Mouse (Mus musculus): Measurements from ENCODE around the gene Hira.
"Not testable (repeated sequence)": the region's sequence is repeated elsewhere in the genome, so short reads cannot be mapped to it uniquely, and the experiment has no call there.

Hira gene

DNA sequence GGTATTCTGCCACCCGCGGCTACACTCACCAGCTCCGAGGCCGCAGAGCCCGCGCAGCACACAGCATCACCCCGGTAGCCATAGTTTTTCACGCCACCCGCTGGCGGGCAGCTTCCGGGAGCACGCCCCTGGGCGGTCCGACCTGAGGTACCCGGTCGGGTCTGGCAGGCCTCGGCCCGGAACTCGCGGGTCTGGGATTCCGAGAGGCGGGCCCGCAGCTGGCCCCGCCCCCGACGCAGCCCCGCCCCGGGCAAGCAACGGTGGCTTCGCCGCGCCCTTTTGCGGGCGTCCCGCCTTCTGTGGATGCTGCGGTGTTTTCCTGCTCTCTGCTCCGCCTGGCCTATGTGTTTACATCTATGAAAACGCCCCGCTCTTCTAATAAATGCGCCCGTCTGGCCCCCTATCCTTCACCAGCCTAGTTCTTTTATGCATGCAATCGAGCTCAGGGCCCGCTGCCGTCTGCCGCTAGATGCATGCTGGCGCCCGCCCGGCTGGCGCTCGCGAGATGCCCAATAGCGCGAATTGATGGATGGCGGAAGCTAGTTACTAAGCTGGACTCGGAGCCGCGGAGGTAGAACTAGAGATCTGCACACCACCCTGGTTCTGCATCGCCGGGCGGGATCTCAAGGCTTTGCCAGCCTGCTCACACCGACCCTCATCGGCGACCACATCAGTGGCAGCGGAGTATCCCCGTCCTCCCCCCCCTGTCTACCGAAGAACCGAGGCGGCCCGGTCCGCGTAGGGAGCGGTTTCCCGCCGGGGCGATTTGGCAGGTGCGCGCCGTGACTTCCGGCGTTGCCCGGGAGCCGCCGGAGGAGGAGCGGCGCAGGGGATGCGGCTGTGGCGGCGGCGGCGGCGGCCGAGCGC, at the start of gene Hira, which contains the start of gene Mrpl40:
Gene Hira (plus strand): TSS at position 596 of the 867 bp plus-strand sequence.
Gene Mrpl40 (minus strand): TSS at position 421 of the 867 bp plus-strand sequence.
- DNase-seq = peak; percentile 100

GRCm38 (mm10) chr16:18828630-18829029, 48.2 kb upstream of the Hira start:
- no peak for DNase-seq

DNA sequence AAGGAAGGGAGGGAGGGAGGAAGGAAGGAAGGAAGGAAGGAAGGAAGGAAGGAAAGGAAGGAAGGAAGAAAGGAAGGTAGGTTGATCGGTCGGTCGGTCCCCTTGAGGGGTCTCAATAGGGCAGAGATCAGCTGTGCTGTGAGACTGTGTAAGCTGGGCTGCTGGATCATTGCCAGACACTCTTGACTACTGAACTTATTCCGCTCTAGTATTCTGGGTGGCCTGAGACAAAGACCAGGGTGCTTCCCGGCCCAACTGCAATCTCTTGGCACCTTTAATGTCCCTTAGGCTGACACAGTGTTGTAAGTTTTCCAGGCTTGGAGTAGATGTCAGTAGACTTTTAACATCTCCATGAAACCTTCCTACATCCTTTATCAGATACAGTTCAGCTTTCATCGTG, 47.7 kb upstream of the Hira start:
- DNase-seq = peak; percentile 83

DNA sequence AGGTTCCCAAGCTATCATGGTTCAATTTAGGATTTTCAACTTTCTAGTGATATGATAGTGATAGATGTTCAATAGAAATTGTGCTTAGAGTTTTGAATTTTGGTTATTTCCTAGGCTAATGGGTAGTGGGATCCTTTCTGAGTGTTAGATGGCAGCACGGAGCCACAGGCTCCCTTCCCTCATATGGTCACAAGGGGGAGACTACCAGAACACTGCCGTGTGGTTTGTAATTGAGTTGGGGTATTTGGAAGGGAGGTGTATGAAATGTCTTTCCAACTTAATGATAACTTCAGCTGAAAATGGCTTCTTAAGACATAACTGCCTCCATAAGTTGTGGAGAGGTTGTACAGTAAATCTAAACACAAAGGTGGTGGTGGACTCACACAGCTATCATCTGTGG, 43.4 kb upstream of the Hira start:
- no peak for DNase-seq

GRCm38 (mm10) chr16:18836073-18836467, 40.8 kb upstream of the Hira start:
- no peak for DNase-seq

GRCm38 (mm10) chr16:18836468-18837208, 40.2 kb upstream of the Hira start, which contains the start of the genes 2510002D24Rik and Gm28539:
Gene 2510002D24Rik, plus strand, starts transcription at chr16:18836578.
Gene Gm28539, plus strand, starts transcription at chr16:18836584.
- DNase-seq = peak; percentile 100

- peak; percentile 93 for DNase-seq
Measured at GRCm38 (mm10) chr16:18838346-18838745, 38.5 kb upstream of the Hira start.

GRCm38 (mm10) chr16:18846301-18846820, 30.5 kb upstream of the Hira start:
- DNase-seq = no peak

- DNase-seq = not testable (repeated sequence)
Measured at GRCm38 (mm10) chr16:18849521-18850190, 27.2 kb upstream of the Hira start.

DNA sequence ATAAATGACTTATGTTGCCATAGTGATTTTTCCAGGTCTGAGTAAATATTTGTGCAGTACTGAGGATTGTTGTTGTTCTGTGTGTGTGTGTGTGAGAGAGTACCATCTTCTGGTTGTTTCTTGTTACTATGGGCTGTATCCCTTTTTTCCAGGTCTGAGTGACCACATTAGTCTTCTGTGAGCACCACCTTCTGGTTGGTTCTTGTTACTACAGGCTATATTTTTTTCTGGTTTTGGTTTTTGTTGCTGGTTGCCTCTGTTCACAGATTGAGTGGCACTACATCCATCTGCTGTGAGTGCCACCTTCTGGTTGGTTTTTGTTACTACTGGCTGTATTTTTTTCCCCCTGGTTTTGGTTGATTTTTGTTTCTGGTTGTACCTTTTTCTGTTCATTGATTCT, 18.3 kb upstream of the Hira start:
- peak; percentile 90 for DNase-seq

- peak; percentile 97 for DNase-seq
Measured at GRCm38 (mm10) chr16:18860186-18860585, 16.7 kb upstream of the Hira start.

DNA sequence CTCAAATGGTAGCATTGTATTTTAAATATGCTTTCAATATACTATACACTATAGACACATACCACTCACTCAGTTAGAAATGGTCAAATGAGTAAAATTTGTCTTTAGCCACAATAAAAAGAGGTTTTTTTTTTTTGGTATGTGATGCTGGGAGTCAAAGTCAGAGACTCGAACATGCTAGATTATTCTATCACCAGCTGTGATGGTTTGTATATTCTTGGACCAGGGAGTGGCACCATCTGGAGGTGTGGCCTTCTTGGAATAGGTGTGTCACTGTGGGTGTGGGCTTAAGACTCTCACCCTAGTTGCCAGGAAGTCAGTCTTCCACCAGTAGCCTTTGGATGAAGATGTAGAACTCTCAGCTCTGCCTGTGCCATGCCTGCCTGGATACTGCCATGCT, 6.3 kb upstream of the Hira start:
- peak; percentile 36 for DNase-seq

- DNase-seq = no peak
Measured at GRCm38 (mm10) chr16:18876091-18876441, 771 bp upstream of the Hira start.

GRCm38 (mm10) chr16:18877386-18878090, 701 bp downstream of the Hira start:
- no peak for DNase-seq

GRCm38 (mm10) chr16:18878091-18878720, 1.4 kb downstream of the Hira start:
- DNase-seq = peak; percentile 86

DNA sequence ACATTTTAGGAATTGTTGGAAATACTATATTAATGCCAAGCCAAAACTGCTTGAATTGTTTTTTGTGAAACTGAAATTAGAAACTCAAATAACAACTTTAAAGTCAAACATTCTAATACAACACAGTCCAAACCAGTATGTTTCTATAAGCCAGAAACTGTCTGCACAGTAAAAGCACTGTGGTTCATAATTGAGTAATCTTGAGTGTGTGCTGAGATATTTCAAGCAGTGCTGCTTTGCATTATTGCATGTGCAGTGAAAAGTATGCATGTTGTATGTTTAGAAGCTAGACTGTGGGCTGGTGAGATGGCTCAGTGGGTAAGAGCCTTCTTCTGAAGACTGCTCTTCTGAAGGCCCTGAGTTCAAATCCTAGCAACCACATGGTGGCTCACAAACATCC, 7.2 kb downstream of the Hira start:
- DNase-seq = no peak

DNA sequence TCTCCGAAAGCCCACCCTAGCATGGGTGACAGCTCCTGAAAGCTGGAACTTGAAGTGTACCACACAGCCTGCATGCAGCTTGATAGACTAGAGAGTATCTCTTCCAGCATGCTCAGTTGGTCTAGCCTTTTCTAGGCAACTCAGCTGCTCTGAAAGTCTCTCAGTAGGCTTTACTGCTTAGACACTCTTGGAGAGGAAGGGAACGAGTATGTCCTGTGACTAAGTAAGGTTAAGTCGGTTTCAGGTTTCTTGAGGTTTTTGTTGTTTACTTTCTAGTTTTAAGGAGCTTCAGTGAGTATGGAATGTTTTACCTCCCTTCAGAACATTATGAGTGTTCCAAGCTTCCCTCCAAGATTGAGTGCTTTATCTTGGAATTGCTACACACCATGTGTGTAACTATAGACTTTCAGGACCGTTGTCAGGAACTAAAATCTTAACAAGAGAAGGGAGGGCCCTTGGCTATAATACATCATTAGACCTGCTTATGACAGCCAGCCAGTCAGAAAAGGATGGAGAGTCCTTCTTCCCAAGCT, 17.1 kb downstream of the Hira start:
- DNase-seq = peak; percentile 21

DNA sequence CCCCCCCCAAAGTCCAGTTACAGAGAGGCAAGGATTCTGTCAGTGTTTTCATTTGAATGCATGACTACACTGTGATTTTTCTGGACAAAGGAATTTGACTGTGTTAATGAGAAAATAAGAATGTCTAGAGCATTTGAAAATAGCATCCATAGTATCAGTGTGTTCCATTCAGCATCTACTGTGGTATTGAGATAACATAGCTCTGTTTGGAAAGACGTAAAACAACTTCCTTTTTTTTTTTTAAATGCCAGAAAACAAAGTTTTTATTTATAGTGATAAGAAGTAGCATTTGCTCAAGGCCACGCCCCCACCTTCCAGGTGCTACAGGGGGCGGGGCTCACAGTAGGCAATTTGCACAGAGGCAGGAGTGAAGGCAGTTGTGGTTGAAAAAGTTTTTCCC, 18.4 kb downstream of the Hira start:
- peak; percentile 27 for DNase-seq

DNA sequence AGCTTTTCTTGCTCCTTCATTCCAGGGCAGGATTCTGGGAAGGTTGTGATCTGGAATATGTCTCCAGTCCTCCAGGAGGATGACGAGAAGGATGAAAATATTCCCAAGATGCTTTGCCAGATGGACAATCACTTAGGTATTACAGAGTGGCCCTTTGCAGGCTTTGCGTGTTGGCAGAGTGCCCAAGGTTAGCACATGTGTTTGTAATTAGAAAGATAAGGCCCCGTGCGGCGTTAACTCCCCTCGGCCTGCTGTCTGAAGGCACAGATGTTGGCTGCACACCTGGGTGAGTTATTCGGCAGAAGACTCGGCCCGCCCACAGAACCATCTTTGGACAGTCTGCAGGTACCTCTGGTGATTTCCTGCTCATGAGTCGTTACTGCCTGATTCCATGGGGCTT, 19.6 kb downstream of the Hira start:
- DNase-seq = peak; percentile 93

DNA sequence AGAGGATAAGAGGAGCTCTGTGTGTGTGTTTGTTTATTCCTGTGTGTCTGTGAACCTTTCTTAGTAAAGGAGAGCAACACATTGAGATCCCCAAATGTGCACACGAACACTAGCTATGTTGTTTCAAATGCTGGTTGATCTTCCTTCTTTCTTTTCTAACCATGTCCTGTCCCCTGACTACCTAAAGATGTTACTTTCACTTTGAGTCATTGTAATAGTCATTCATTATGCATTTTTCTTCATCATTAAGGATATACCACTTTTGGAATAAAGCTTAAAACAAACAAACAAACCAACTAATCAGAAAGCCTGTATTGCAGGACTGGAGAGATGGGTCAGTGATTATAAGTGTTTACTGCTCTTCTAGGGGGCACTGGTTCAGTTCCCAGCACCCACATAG, 28.8 kb downstream of the Hira start:
- DNase-seq = peak; percentile 55

DNA sequence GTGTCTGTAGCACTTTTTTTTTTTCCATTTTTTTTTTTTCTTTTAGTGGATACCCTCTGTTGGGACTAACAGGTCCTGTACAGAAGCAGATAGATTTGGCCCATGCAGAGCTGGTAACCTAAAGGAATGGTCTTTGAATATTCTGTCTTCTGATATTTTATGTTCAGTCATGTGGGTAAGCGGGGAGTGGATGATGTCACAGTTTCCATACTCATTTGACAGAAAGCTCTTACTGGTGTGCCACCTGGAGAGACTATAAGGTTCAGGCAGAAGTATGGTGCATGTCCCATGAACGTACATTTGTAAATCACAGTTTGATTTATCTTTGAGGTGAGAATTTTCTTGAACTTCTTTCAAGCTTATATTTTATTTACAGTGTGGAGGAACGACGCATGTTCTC, 39.2 kb downstream of the Hira start:
- DNase-seq = no peak

- DNase-seq = no peak
Measured at GRCm38 (mm10) chr16:18921771-18922170, 44.9 kb downstream of the Hira start.

All from heart, adult 11 months (tissue).